Mouse (Mus musculus) ES-E14 (cell line): ENCODE data around the gene Myl6b.

ENCODE experiments used
- CHD2 ChIP-seq: IDR thresholded peaks from 2 replicates; pipeline ENCODE4 v1.6.1; 2014; ENCODE audit warnings: mild to moderate bottlenecking, low read depth, low read length, inconsistent platforms
- MAFK ChIP-seq: IDR thresholded peaks from 2 replicates; pipeline ENCODE4 v1.6.1; 2014; ENCODE audit warnings: mild to moderate bottlenecking, low read depth, low read length, inconsistent platforms; ENCODE audit not compliant: insufficient read depth

GRCm38 (mm10) chr10:128494667-128495245 is 3.7 kb downstream of the Myl6b start:
- TF ChIP-seq CHD2, result no peak
- TF ChIP-seq MAFK, result no peak
